Mouse (Mus musculus) midbrain, embryonic 16.5 days (tissue): ENCODE results near the gene Trpm1. TPM values are rescaled to one million over a fixed set of nuclear protein-coding genes. Genes with fewer than 3 reads are reported as not detected.
"Not testable (repeated sequence)": the region's sequence is repeated elsewhere in the genome, so short reads cannot be mapped to it uniquely, and the experiment has no call there.

Source experiments
- ATAC-seq: fragments of 200-750 bp; cut with Nextera tagmentation; 2 replicates; pipeline ENCODE4 v1.8.0; 2017; ENCODE audit warnings: moderate TSS enrichment
- H3K27ac ChIP-seq: fragments of 300-500 bp; sonication (generic); 2 replicates; pipeline ENCODE4 v1.5.1; 2014; ENCODE audit warnings: mild to moderate bottlenecking, low read length, mixed read lengths
- H3K27me3 ChIP-seq: fragments of 300-500 bp; sonication (generic); 2 replicates; pipeline ENCODE4 v1.6.1; 2014; ENCODE audit warnings: low read depth, low read length, mixed read lengths; ENCODE audit not compliant: control insufficient read depth, insufficient read depth
- H3K36me3 ChIP-seq: fragments of 300-500 bp; sonication (generic); 2 replicates; pipeline ENCODE4 v1.6.1; 2014; ENCODE audit warnings: mild to moderate bottlenecking, low read length, moderate library complexity, mixed read lengths; ENCODE audit not compliant: control insufficient read depth, insufficient read depth
- H3K4me1 ChIP-seq: fragments of 300-500 bp; sonication (generic); 2 replicates; pipeline ENCODE4 v1.6.1; 2014; ENCODE audit warnings: mild to moderate bottlenecking, low read length, mixed read lengths; ENCODE audit not compliant: control insufficient read depth, insufficient read depth
- H3K4me2 ChIP-seq: fragments of 300-500 bp; sonication (generic); 2 replicates; pipeline ENCODE4 v1.6.1; 2014; ENCODE audit warnings: mild to moderate bottlenecking, low read length, mixed read lengths
- H3K4me3 ChIP-seq: fragments of 300-500 bp; sonication (generic); 2 replicates; pipeline ENCODE4 v1.5.1; 2014; ENCODE audit warnings: low read depth, mild to moderate bottlenecking, low read length, moderate library complexity, mixed read lengths
- H3K9ac ChIP-seq: fragments of 300-500 bp; sonication (generic); 2 replicates; pipeline ENCODE4 v1.6.1; 2014; ENCODE audit warnings: low read depth, low read length, mixed read lengths
- H3K9me3 ChIP-seq: fragments of 300-500 bp; sonication (generic); replicated peaks from 2 replicates; pipeline ENCODE4 v1.6.1; 2014; ENCODE audit warnings: mild to moderate bottlenecking, low read length, mixed read lengths; ENCODE audit not compliant: control insufficient read depth, poor library complexity, severe bottlenecking
- WGBS: fragments of 180-500 bp; shearing (Covaris S2); extraction: QIAGEN DNeasy Blood & Tissue Kit; methylation state at CpG from one replicate; pipeline ENCODE4 v1.1.7; 2014; 5-methylcytosine and 5-hydroxymethylcytosine counted together
- polyA plus RNA-seq: library from polyadenylated mRNA; unstranded; fragments of >200 nt; fragmentation: Nextera tagmentation; extraction: Ambion mirVana; gene quantifications from 2 replicates; pipeline ENCODE4 v1.2.1, GENCODE M21; 2015

Gene Trpm1
- 0.15 and 0.20 TPM in 2 replicates for polyA plus RNA-seq

DNA sequence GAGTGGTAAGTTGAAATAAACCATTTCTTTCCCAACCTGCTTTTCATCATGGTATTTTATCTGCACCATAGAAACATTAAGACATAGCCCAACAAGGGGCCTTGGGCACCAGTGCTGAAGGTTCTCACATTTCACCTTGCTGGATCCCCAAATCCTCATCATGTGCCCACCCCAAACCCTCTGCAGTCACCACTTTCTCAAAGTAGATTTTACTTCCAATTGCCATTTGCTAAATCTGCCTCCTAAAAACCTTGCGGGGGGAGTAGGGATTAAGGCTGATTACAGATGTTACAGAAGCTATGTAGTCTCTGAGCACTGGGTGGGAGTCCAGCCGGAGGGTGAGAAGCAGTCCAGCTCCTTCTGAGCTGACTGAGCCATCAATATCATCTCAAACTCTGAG is at the start of gene Trpm1:
Trpm1 (plus strand) TSS at position 301 of the 400 bp plus-strand sequence.
- H3K9me3 ChIP-seq, result no peaks in the 10 kb centered on the region
- H3K4me1 ChIP-seq, result peaks cover 10% of the 10 kb centered on the region; the same call in 1 of the 2 replicates
- no peaks in the 10 kb centered on the region for H3K27me3 ChIP-seq
- H3K9ac ChIP-seq, result no peak within 1 kb of the TSS
- 93% methylated on average over 2 of the region's 2 CpGs for WGBS
- H3K27ac ChIP-seq, result no peak within 1 kb of the TSS
- no peak within 1 kb of the TSS for H3K4me3 ChIP-seq
- no peaks in the 10 kb centered on the region for H3K36me3 ChIP-seq
- H3K4me2 ChIP-seq, result no peak within 1 kb of the TSS
- no peak for ATAC-seq

DNA sequence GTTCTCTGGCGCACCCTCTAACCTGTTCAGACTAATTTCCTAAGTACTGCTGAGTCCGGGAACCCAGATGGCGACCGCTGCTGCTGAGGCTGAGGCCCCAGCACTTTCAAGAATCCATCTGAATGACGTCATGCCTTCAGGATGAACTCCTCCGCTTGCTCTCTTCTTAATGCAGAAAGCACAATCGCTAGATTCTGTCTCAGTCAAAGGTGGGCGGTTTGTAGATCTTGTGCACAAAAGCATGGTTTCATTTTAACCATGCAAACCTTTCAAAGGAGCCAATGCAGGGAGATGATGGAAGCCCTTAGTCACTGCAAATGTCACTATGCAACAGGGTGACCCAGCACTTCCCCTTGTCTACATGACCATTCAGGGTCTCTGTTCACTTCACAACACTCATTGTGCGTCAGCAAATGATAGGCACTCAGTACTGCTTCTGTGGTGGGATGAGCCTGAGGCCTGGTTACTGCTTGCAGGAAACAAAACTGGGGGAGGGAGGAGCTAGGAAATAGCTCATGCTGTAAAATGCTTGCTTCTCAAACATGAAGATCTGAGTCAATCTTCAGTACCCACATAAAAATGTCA is 31.4 kb upstream of the Trpm1 start:
- Histone ChIP-seq H3K4me1 (no peaks in the 10 kb centered on the region), H3K4me2 (no peak overlapping the region), H3K36me3 (no peaks in the 10 kb centered on the region), H3K9ac (no peak overlapping the region), H3K9me3 (no peaks in the 10 kb centered on the region), H3K4me3 (no peak overlapping the region), H3K27ac (no peak overlapping the region), H3K27me3 (no peaks in the 10 kb centered on the region)
- no peak for ATAC-seq
- WGBS, result 91% methylated on average over 9 of the region's 9 CpGs

GRCm38 (mm10) chr7:64123721-64124120 is 29.9 kb upstream of the Trpm1 start:
- Histone ChIP-seq H3K27ac (no peak overlapping the region), H3K4me1 (no peaks in the 10 kb centered on the region), H3K36me3 (no peaks in the 10 kb centered on the region), H3K9me3 (no peaks in the 10 kb centered on the region), H3K4me2 (no peak overlapping the region), H3K27me3 (no peaks in the 10 kb centered on the region), H3K4me3 (no peak overlapping the region), H3K9ac (no peak overlapping the region)
- ATAC-seq, result no peak
- 90% methylated on average over 4 of the region's 4 CpGs for WGBS

GRCm38 (mm10) chr7:64125994-64126393 is 27.6 kb upstream of the Trpm1 start:
- not testable (repeated sequence) for H3K27me3 ChIP-seq, H3K4me1 ChIP-seq, ATAC-seq, H3K9ac ChIP-seq, H3K9me3 ChIP-seq, H3K36me3 ChIP-seq, H3K27ac ChIP-seq, H3K4me2 ChIP-seq, H3K4me3 ChIP-seq
- 91% methylated on average over 8 of the region's 9 CpGs for WGBS

DNA sequence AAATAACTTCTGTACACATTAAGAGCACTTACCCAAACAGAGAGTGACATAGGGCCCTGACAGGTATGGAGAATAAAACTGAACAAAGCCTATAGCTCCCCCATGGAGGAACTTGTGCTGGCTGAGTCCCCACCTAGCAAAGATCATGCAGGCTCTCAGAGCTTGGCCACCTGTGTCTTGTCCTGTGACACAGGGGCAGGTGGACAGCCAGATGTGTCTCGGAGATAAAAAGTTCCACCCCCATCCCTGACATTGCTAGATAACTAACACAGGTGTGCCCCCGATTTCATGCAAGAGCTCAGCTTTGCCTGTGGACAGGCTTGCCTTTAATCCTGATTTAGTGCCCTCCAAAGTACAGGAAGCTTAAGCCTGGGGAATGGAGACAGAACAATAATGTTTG is 13.8 kb upstream of the Trpm1 start:
- H3K4me1 ChIP-seq, result no peaks in the 10 kb centered on the region
- H3K4me3 ChIP-seq, result no peak overlapping the region
- ATAC-seq, result no peak
- no peak overlapping the region for H3K4me2 ChIP-seq
- no peaks in the 10 kb centered on the region for H3K27me3 ChIP-seq
- no peaks in the 10 kb centered on the region for H3K9me3 ChIP-seq
- H3K36me3 ChIP-seq, result no peaks in the 10 kb centered on the region
- H3K9ac ChIP-seq, result no peak overlapping the region
- WGBS, result 81% methylated on average over 2 of the region's 2 CpGs
- no peak overlapping the region for H3K27ac ChIP-seq

GRCm38 (mm10) chr7:64141301-64142032 is 12.2 kb upstream of the Trpm1 start:
- Histone ChIP-seq H3K27ac (no peak overlapping the region), H3K4me1 (no peaks in the 10 kb centered on the region), H3K9me3 (no peaks in the 10 kb centered on the region), H3K9ac (no peak overlapping the region), H3K4me2 (no peak overlapping the region), H3K4me3 (no peak overlapping the region), H3K36me3 (no peaks in the 10 kb centered on the region), H3K27me3 (no peaks in the 10 kb centered on the region)
- WGBS, result 94% methylated on average over 19 of the region's 19 CpGs
- ATAC-seq, result no peak

GRCm38 (mm10) chr7:64149337-64149736 is 4.3 kb upstream of the Trpm1 start:
- H3K27me3 ChIP-seq, result no peaks in the 10 kb centered on the region
- no peak overlapping the region for H3K27ac ChIP-seq
- no peaks in the 10 kb centered on the region for H3K4me1 ChIP-seq
- ATAC-seq, result no peak
- H3K4me2 ChIP-seq, result no peak overlapping the region
- 54% methylated on average over 2 of the region's 2 CpGs for WGBS
- H3K36me3 ChIP-seq, result no peaks in the 10 kb centered on the region
- H3K4me3 ChIP-seq, result no peak overlapping the region
- no peak overlapping the region for H3K9ac ChIP-seq
- H3K9me3 ChIP-seq, result no peaks in the 10 kb centered on the region

DNA sequence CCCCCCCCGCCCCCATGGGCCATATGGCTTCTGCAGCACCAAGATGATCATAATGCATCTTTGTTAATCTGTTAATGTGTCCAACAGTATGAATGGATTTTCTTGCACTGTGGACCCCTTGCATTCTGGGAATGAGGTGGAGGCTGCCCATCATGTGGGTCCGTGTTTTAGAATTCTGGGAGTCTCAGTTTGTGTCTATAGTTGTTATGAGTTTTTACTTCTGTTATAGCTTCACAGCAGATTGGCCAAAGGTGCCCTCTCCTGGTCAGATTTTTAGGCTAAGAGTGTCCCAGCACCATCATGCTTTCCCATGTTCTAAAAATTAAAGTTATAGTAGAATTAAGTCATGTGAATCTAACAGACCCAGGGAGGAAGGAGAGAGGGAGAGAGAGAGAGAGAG is 3.9 kb upstream of the Trpm1 start:
- ATAC-seq, result no peak
- Histone ChIP-seq H3K4me1 (no peaks in the 10 kb centered on the region), H3K9me3 (no peaks in the 10 kb centered on the region), H3K36me3 (no peaks in the 10 kb centered on the region), H3K9ac (no peak overlapping the region), H3K4me3 (no peak overlapping the region), H3K4me2 (no peak overlapping the region), H3K27me3 (no peaks in the 10 kb centered on the region), H3K27ac (no peak overlapping the region)
- WGBS, result 61% methylated on average over 2 of the region's 2 CpGs

- no peaks in the 10 kb centered on the region for H3K9me3 ChIP-seq
- H3K4me2 ChIP-seq, result no peak overlapping the region
- H3K36me3 ChIP-seq, result no peaks in the 10 kb centered on the region
- no peak overlapping the region for H3K9ac ChIP-seq
- no peak overlapping the region for H3K27ac ChIP-seq
- peaks cover 6% of the 10 kb centered on the region; the same call in 1 of the 2 replicates for H3K4me1 ChIP-seq
- no peak overlapping the region for H3K4me3 ChIP-seq
- no peak for ATAC-seq
- H3K27me3 ChIP-seq, result no peaks in the 10 kb centered on the region
- WGBS, result 66% methylated on average over 6 of the region's 6 CpGs
Measured at GRCm38 (mm10) chr7:64150436-64151080, 3.1 kb upstream of the Trpm1 start.
